Mouse (Mus musculus): ENCODE measurements around the gene Hcfc2. TPM values are rescaled to one million over a fixed set of nuclear protein-coding genes. Genes with fewer than 3 reads are reported as not detected.

The Hcfc2 gene
- total RNA-seq, 4 experiments from 2014 or later = 40.1 to 62.4 (median 51.7) TPM

- DNase-seq (ENCODE audit: low spot score in 2 of 2) = no peak
Observed at GRCm38 (mm10) chr10:82768901-82769300, 72.9 kb downstream of the Hcfc2 start.

- DNase-seq (ENCODE audit: low spot score in 2 of 2) = no peak
Observed at GRCm38 (mm10) chr10:82770713-82771112, 74.8 kb downstream of the Hcfc2 start.

GRCm38 (mm10) chr10:82771595-82772170, 75.7 kb downstream of the Hcfc2 start:
- no peak for DNase-seq (ENCODE audit: low spot score in 2 of 2)

- no peak for DNase-seq (ENCODE audit: low spot score in 2 of 2)
Observed at GRCm38 (mm10) chr10:82774841-82775240, 78.9 kb downstream of the Hcfc2 start.

GRCm38 (mm10) chr10:82777075-82777474, 81.1 kb downstream of the Hcfc2 start:
- no peak for DNase-seq (ENCODE audit: low spot score in 2 of 2)

GRCm38 (mm10) chr10:82777886-82778285, 81.9 kb downstream of the Hcfc2 start:
- no peak for DNase-seq (ENCODE audit: low spot score in 2 of 2)

- no peak for DNase-seq (ENCODE audit: low spot score in 2 of 2)
Observed at GRCm38 (mm10) chr10:82778791-82779549, 83.0 kb downstream of the Hcfc2 start.

- no peak for DNase-seq (ENCODE audit: low spot score in 2 of 2)
Observed at GRCm38 (mm10) chr10:82779831-82780230, 83.9 kb downstream of the Hcfc2 start.

- DNase-seq (ENCODE audit: low spot score in 2 of 2) = no peak
Observed at GRCm38 (mm10) chr10:82780322-82780721, 84.4 kb downstream of the Hcfc2 start.

GRCm38 (mm10) chr10:82780816-82781215, 84.9 kb downstream of the Hcfc2 start:
- no peak for DNase-seq (ENCODE audit: low spot score in 2 of 2)

- no peak for DNase-seq (ENCODE audit: low spot score in 2 of 2)
Observed at GRCm38 (mm10) chr10:82782472-82782871, 86.5 kb downstream of the Hcfc2 start.

- DNase-seq (ENCODE audit: low spot score in 2 of 2) = no peak
Observed at GRCm38 (mm10) chr10:82789181-82789580, 93.2 kb downstream of the Hcfc2 start.

GRCm38 (mm10) chr10:82790504-82790903, 94.5 kb downstream of the Hcfc2 start:
- no peak for DNase-seq (ENCODE audit: low spot score in 2 of 2)

GRCm38 (mm10) chr10:82791713-82792112, 95.8 kb downstream of the Hcfc2 start:
- no peak for DNase-seq (ENCODE audit: low spot score in 2 of 2)

Other genes with a start within 250 kb of the Hcfc2 start
- gene Gm1553, start 203.5 kb upstream of the Hcfc2 start, total RNA-seq (2022) = not detected
- 10 to 100 TPM; 19.7 to 22.4 (median 19.7) TPM for gene 1190007I07Rik, start 72.9 kb upstream of the Hcfc2 start, total RNA-seq (2022)
- 10 to 100 TPM; 35.5 to 42.7 (median 36.9) TPM for gene Tdg, start 66.3 kb upstream of the Hcfc2 start, total RNA-seq (2022)
- gene Glt8d2, start 5.5 kb upstream of the Hcfc2 start, total RNA-seq (2022) = 10 to 100 TPM; 13.9 to 26.8 (median 18.1) TPM
- gene Nfyb, start 68.0 kb downstream of the Hcfc2 start, total RNA-seq (2022) = 10 to 100 TPM; 58.1 to 69.3 (median 62.9) TPM
- gene Txnrd1, start 137.8 kb downstream of the Hcfc2 start, total RNA-seq (2022) = 10 to 100 TPM; 53.3 to 58.4 (median 56.1) TPM
- gene Eid3, start 170.5 kb downstream of the Hcfc2 start, total RNA-seq (2022) = 1 to 10 TPM; 1.7 to 3.4 (median 2.6) TPM